Mouse (Mus musculus) layer of hippocampus, adult 18-20 months (tissue): ENCODE results near the gene Olfr617. TPM values are rescaled to one million over a fixed set of nuclear protein-coding genes. Genes with fewer than 3 reads are reported as not detected.
"Not testable (repeated sequence)": the region's sequence is repeated elsewhere in the genome, so short reads cannot be mapped to it uniquely, and the experiment has no call there.

Experiments
- DNase-seq, 2 experiments: peaks; one replicate each; pipeline ENCODE4 v3.0.0; 2022; ENCODE audit warnings: low spot score in 2 of 2
- long read RNA-seq: library from polyadenylated mRNA; stranded (forward); transcript quantifications from one replicate; pipeline ENCODE4 v2.0.0, GENCODE M21; 2021
- microRNA-seq, 2 experiments: library from miRNA; unstranded; fragments of <30 nt; microRNA quantifications; one replicate each; pipeline ENCODE4 v1.2.0; 2021
- total RNA-seq, 2 experiments: library from RNA; stranded (reverse); gene quantifications; 2 replicates each; pipeline ENCODE4 v1.2.3; 2021

Olfr617 gene
- total RNA-seq, result not detected
- long read RNA-seq, result 0 reads

DNA sequence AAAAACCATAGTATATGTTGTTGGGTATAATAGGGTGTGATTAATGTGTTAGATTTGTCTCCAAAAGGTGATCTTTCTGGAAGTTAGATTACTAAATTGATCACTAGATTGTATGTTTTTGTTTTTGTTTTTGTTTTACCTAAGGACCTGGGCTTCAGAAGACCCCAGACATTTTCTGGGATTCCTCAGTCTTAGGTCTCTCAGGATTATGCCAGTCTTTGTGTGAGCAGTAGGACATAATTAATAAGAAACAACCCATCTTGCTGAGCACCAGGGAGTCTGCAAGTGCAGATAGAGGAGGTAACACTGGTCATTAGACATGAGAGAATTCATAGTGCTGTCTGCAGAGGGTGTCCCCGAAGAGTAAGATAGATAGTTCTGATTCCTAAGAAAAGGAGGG lies at the start of gene Olfr617:
TSS of gene Olfr617 (plus strand) at position 301 of the 400 bp plus-strand sequence.
- DNase-seq, result no peak

DNA sequence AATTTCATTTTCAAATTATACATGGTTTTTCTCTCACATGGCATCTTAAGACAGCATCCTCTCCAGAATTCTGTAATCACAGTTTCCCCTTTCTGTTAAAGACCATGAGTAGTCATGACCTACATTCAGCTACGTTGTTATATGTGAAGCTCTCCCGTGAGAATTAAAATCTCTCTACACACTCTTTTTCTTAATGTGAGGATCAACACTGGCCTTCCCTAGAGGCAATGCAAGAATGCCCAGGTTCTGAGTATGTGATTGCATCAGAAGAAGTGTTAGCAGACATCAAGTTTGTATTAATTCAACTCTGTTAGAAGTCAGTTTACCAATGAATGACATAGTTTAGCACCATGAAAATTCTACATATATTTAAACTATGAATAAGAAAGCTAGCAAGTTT lies 30.2 kb upstream of the Olfr617 start, which contains the start of gene Olfr612:
TSS of gene Olfr612 (minus strand) at position 101 of the 400 bp plus-strand sequence.
- DNase-seq, result not testable (repeated sequence)

DNA sequence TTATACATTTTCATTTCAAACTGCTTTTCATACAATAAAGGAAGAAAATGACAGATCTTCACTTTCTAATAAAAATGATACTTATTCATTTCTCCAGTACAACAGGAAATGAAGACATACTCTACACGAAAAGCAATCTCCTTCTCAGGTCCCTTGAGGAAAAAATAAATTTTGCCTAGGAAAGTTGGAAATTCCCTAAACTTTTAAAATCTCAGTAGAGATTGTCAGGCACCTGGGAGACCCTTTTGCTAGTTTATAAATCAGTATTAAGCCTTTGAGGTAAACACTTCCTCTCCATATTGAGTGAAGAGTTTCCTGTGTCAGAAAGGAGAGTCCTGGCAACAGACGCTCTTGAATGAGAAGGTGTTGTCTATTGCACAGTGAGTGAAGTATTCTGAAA lies 25.1 kb upstream of the Olfr617 start, which contains the start of gene Olfr613:
TSS of gene Olfr613 (plus strand) at position 301 of the 400 bp plus-strand sequence.
- DNase-seq, result no peak

DNA sequence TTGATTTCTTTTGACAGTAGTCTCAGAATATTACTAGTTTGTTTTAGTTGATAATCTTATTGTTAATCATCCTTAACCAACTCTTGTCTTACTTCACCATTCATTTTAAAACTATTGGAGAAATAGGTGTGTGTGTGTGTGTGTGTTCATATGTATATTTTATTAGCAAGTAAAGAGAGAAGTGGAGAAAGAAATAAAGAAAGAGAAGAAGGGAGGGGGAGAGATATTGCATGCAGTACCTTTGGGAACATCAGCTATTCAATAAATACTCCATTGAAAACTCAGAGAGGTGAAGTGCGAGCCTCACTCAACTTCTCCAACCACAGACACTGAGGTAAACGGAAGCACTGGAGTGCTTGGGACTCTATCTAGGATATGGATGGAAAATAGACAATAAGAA lies 17.1 kb upstream of the Olfr617 start, which contains the start of gene Olfr615:
TSS of gene Olfr615 (plus strand) at position 301 of the 400 bp plus-strand sequence.
- no peak for DNase-seq

DNA sequence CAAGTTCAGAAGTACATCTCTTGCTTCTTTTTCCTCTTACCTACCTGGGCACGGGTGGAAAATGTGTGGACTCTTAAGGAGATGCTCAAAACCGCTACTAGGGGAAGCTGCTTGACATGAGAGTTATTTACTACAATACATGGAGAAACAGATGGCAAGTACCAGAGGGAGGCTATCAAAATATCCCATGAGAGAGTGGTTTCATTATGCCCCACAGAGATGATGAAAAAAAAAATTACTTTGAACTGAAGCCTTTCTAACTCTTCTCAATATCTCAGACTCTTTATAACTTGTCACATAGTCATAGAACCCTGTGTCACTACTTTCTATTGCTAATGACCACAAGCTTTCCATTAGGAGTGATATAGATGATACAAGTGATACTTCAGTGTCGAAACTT lies 3.8 kb upstream of the Olfr617 start, which contains the start of gene Olfr616:
TSS of gene Olfr616 (minus strand) at position 101 of the 400 bp plus-strand sequence.
- peak in 1 of 2 experiments; percentile 12 for DNase-seq

DNA sequence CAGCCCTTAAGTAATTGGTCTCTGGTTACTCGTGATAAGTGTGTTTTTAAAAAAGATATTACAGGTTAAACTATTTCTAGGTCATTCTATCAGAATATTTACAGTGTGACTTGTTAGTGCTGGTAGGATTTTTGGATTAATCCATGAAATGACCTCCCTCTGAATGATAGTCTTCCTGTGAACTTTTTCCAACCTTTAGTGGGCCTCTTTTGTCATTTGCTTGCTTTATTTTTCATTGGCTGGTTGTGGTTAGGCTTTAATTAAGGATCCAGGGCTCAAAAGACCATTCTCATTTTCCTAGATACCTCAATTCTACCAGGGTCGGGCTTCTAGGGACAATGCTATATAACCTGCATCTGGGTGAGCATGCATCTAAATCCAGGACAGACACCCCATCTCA lies 16.9 kb downstream of the Olfr617 start, which contains the start of gene Olfr618:
TSS of gene Olfr618 (plus strand) at position 301 of the 400 bp plus-strand sequence.
- DNase-seq, result no peak

DNA sequence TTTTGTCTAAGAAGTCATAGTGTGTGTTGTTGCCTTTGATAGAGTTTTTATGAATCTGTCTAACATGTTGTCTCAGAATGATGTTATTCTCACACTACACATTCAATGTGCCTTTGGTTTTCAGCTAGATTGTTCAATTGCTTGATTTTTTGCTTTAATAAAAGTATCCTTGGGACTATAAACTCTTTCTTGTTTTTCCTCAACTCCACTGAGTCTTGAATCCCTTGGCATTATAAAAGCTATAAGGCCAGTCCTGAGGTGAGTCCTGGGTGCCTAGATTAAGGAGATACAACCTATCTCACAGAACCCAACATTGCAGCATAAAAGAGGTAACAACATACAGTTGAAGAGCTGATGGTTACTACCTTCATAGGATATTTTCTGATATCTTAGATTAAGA lies 27.4 kb downstream of the Olfr617 start, which contains the start of gene Olfr619:
TSS of gene Olfr619 (plus strand) at position 301 of the 400 bp plus-strand sequence.
- DNase-seq, result no peak

DNA sequence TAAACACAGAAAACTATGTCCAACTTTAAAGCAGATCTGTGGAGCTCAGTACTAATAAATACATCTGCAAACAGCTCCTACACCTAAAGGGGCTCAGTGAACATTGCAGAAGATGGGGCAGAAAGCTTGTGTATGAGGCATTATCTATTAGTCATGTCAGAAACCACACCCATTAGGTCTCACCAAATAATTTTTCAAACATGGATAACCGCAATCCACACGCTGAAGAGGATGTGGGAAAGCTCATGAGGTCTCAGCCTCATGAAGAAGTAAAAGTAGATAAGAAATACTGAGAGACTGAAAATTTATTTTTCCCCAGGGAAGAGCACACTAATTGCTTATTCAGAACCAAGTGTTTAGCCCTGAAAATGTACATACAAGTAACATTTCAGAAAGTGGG lies 34.6 kb downstream of the Olfr617 start:
- no peak for DNase-seq

DNA sequence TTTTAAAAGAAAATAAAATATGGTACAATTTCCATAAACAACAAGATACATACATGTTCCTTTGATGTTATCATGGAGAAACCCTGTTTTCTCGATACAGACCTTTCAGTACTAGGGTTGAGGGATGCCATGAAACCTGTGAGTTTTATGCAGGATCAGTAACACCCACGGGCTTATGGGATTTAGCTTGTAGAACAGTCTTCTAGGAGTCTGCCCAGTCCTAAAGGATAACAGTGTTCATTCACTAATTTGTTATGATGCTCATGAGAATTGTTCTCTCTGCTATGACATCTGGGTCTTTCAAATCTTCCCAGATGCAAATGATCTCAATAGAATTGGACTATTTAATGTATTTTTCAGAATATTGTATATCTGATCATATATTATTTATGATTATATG lies 39.6 kb downstream of the Olfr617 start, which contains the start of gene Olfr620:
TSS of gene Olfr620 (minus strand) at position 101 of the 400 bp plus-strand sequence.
- no peak for DNase-seq

Small RNA genes lying within 50 kb of the gene (microRNA-seq; reads per million reads assigned to microRNA genes)
- gene Gm26506, result 0 reads per million in 2 experiments

Other genes starting within 250 kb of the Olfr617 start
- gene Olfr598, start 249.5 kb upstream of the Olfr617 start, total RNA-seq, result not detected
- gene Olfr599, start 237.1 kb upstream of the Olfr617 start, total RNA-seq, result not detected
- not detected for gene Olfr600, start 223.4 kb upstream of the Olfr617 start, total RNA-seq
- gene Olfr601, start 210.4 kb upstream of the Olfr617 start, total RNA-seq, result not detected
- not detected for gene Olfr603, start 186.9 kb upstream of the Olfr617 start, total RNA-seq
- gene Usp17lc, start 158.0 kb upstream of the Olfr617 start, total RNA-seq, result not detected
- not detected for gene Olfr605, start 127.6 kb upstream of the Olfr617 start, total RNA-seq
- not detected for gene Olfr606, start 124.0 kb upstream of the Olfr617 start, total RNA-seq
- gene Olfr607, start 108.9 kb upstream of the Olfr617 start, total RNA-seq, result not detected
- not detected for gene Olfr608, start 103.2 kb upstream of the Olfr617 start, total RNA-seq
- not detected for gene Olfr609, start 75.0 kb upstream of the Olfr617 start, total RNA-seq
- gene Olfr610, start 60.9 kb upstream of the Olfr617 start, total RNA-seq, result not detected
- gene Olfr611, start 52.2 kb upstream of the Olfr617 start, total RNA-seq, result not detected
- not detected for gene Olfr612, start 30.3 kb upstream of the Olfr617 start, total RNA-seq
- gene Olfr613, start 25.0 kb upstream of the Olfr617 start, total RNA-seq, result not detected
- gene Olfr615, start 17.0 kb upstream of the Olfr617 start, total RNA-seq, result not detected
- gene Olfr616, start 3.9 kb upstream of the Olfr617 start, total RNA-seq, result not detected
- not detected for gene Olfr618, start 17.0 kb downstream of the Olfr617 start, total RNA-seq
- gene Olfr619, start 27.5 kb downstream of the Olfr617 start, total RNA-seq, result not detected
- gene Olfr620, start 39.5 kb downstream of the Olfr617 start, total RNA-seq, result not detected
- gene Olfr622, start 69.6 kb downstream of the Olfr617 start, total RNA-seq, result not detected
- not detected for gene Olfr623, start 90.6 kb downstream of the Olfr617 start, total RNA-seq
- gene Olfr624, start 98.1 kb downstream of the Olfr617 start, total RNA-seq, result under 1 TPM in 1 of 2 experiments, not detected in 1; 0.05 TPM
- gene Olfr625-ps1, start 109.7 kb downstream of the Olfr617 start, total RNA-seq, result not detected
- gene Olfr243, start 141.6 kb downstream of the Olfr617 start, total RNA-seq, result not detected
- not detected for gene Olfr628, start 157.3 kb downstream of the Olfr617 start, total RNA-seq
- not detected for gene Olfr629, start 171.9 kb downstream of the Olfr617 start, total RNA-seq
- gene Olfr630, start 184.3 kb downstream of the Olfr617 start, total RNA-seq, result not detected
- gene Olfr69, start 198.5 kb downstream of the Olfr617 start, total RNA-seq, result not detected
- gene Olfr68, start 206.6 kb downstream of the Olfr617 start, total RNA-seq, result not detected
- gene Olfr67, start 218.8 kb downstream of the Olfr617 start, total RNA-seq, result not detected
- 10 to 100 TPM; 26.0 to 31.8 TPM for gene Hbb-bt, start 240.9 kb downstream of the Olfr617 start, total RNA-seq